Mouse (Mus musculus): ENCODE results near the gene Ube2j2. TPM values are rescaled to one million over a fixed set of nuclear protein-coding genes. Genes with fewer than 3 reads are reported as not detected.

Gene Ube2j2
- polyA plus RNA-seq, 2 experiments, result 36.9 to 62.3 TPM

- H3K27me3 ChIP-seq (ENCODE audit: control insufficient read depth, insufficient read depth, low read length), result no peaks in the 10 kb centered on the region
- TF ChIP-seq CTCF (IDR thresholded peaks at IDR 0.05; ENCODE audit: low read depth), result peak; percentile 91
- no peak for TF ChIP-seq EP300 (IDR thresholded peaks at IDR 0.05; ENCODE audit: low read depth)
- peaks cover 13 to 21% of the 10 kb centered on the region in 2 experiments for H3K4me1 ChIP-seq (replicated peaks; ENCODE audit: control insufficient read depth in 2 of 2, insufficient read depth in 2 of 2, low read length in 1 of 2)
- WGBS (ENCODE audit: insufficient replicate concordance), result 6% methylated on average over 5 of the region's 5 CpGs
- no peak overlapping the region for H3K4me2 ChIP-seq (ENCODE audit: low read depth)
- no peak overlapping the region for H3K9ac ChIP-seq (replicated peaks)
- H3K36me3 ChIP-seq (replicated peaks; ENCODE audit: control insufficient read depth, insufficient read depth, low read depth), result peaks cover 31% of the 10 kb centered on the region
- no peaks in the 10 kb centered on the region for H3K9me3 ChIP-seq (ENCODE audit: control insufficient read depth, low read length)
- H3K27ac ChIP-seq, result no peak overlapping the region
- peak; percentile 61 to 69 (median 64) for DNase-seq (ENCODE audit: low read depth in 3 of 3, low spot score in 3 of 3)
- no peak overlapping the region for H3K4me3 ChIP-seq (ENCODE audit: insufficient read depth in 1 of 2, low read depth in 2 of 2, low read length in 2 of 2)
- no peak for ATAC-seq (ENCODE audit: insufficient read depth)
Measured at GRCm38 (mm10) chr4:155959275-155959674, 15.6 kb downstream of the Ube2j2 start.

GRCm38 (mm10) chr4:155962167-155962971 is 18.7 kb downstream of the Ube2j2 start, which contains the start of gene C1qtnf12:
TSS of gene C1qtnf12 (plus strand) at chr4:155962318.
- Histone ChIP-seq H3K4me2 (ENCODE audit: low read depth) (peak within 1 kb of the TSS; percentile 68), H3K4me3 (ENCODE audit: insufficient read depth in 1 of 2, low read depth in 2 of 2, low read length in 2 of 2) (peak within 1 kb of the TSS; percentile 54 to 68), H3K27me3 (ENCODE audit: control insufficient read depth, insufficient read depth, low read length) (no peaks in the 10 kb centered on the region), H3K9ac (replicated peaks) (peak within 1 kb of the TSS; percentile 81), H3K9me3 (ENCODE audit: control insufficient read depth, low read length) (no peaks in the 10 kb centered on the region), H3K36me3 (replicated peaks; ENCODE audit: control insufficient read depth, insufficient read depth, low read depth) (peaks cover 15% of the 10 kb centered on the region), H3K27ac (peak within 1 kb of the TSS; percentile 1), H3K4me1 (replicated peaks; ENCODE audit: control insufficient read depth in 2 of 2, insufficient read depth in 2 of 2, low read length in 1 of 2) (peaks cover 21 to 26% of the 10 kb centered on the region in 2 experiments)
- ATAC-seq (ENCODE audit: insufficient read depth) (peak; percentile 86), DNase-seq (ENCODE audit: low read depth in 3 of 3, low spot score in 3 of 3) (peak in 1 of 3 experiments; percentile 63)
- WGBS (ENCODE audit: insufficient replicate concordance), result under 1% methylated on average over 40 of the region's 42 CpGs
- no peak for TF ChIP-seq CTCF (IDR thresholded peaks at IDR 0.05; ENCODE audit: low read depth)
- TF ChIP-seq EP300 (IDR thresholded peaks at IDR 0.05; ENCODE audit: low read depth), result no peak

- no peaks in the 10 kb centered on the region for H3K9me3 ChIP-seq (ENCODE audit: control insufficient read depth, low read length)
- peaks cover 8% of the 10 kb centered on the region for H3K36me3 ChIP-seq (replicated peaks; ENCODE audit: control insufficient read depth, insufficient read depth, low read depth)
- H3K27ac ChIP-seq, result peak overlapping the region; percentile 0
- H3K4me1 ChIP-seq (replicated peaks; ENCODE audit: control insufficient read depth in 2 of 2, insufficient read depth in 2 of 2, low read length in 1 of 2), result peaks cover 21 to 29% of the 10 kb centered on the region in 2 experiments
- H3K27me3 ChIP-seq (ENCODE audit: control insufficient read depth, insufficient read depth, low read length), result no peaks in the 10 kb centered on the region
- TF ChIP-seq CTCF (IDR thresholded peaks at IDR 0.05; ENCODE audit: low read depth) (no peak), EP300 (IDR thresholded peaks at IDR 0.05; ENCODE audit: low read depth) (no peak)
- peak overlapping the region; percentile 68 for H3K4me2 ChIP-seq (ENCODE audit: low read depth)
- 36% methylated on average over 7 of the region's 7 CpGs for WGBS (ENCODE audit: insufficient replicate concordance)
- DNase-seq (ENCODE audit: low read depth in 3 of 3, low spot score in 3 of 3) (no peak), ATAC-seq (ENCODE audit: insufficient read depth) (peak; percentile 3)
- H3K4me3 ChIP-seq (ENCODE audit: insufficient read depth in 1 of 2, low read depth in 2 of 2, low read length in 2 of 2), result peak overlapping the region; percentile 54 to 68
- peak overlapping the region; percentile 81 for H3K9ac ChIP-seq (replicated peaks)
Measured at GRCm38 (mm10) chr4:155963106-155963505, 19.5 kb downstream of the Ube2j2 start.

GRCm38 (mm10) chr4:155964396-155964795 is 20.8 kb downstream of the Ube2j2 start:
- ATAC-seq (ENCODE audit: insufficient read depth) (no peak), DNase-seq (ENCODE audit: low read depth in 3 of 3, low spot score in 3 of 3) (no peak)
- peak overlapping the region in 1 of 2 experiments; percentile 54; a peak in 1 of 4 replicates for H3K4me3 ChIP-seq (ENCODE audit: insufficient read depth in 1 of 2, low read depth in 2 of 2, low read length in 2 of 2)
- H3K27me3 ChIP-seq (ENCODE audit: control insufficient read depth, insufficient read depth, low read length), result no peaks in the 10 kb centered on the region
- H3K9ac ChIP-seq (replicated peaks), result peak overlapping the region; percentile 81
- 78% methylated on average over 11 of the region's 11 CpGs for WGBS (ENCODE audit: insufficient replicate concordance)
- peaks cover 5% of the 10 kb centered on the region for H3K36me3 ChIP-seq (replicated peaks; ENCODE audit: control insufficient read depth, insufficient read depth, low read depth)
- peak overlapping the region; percentile 68; the same call in 1 of the 2 replicates for H3K4me2 ChIP-seq (ENCODE audit: low read depth)
- H3K27ac ChIP-seq, result no peak overlapping the region
- no peaks in the 10 kb centered on the region for H3K9me3 ChIP-seq (ENCODE audit: control insufficient read depth, low read length)
- H3K4me1 ChIP-seq (replicated peaks; ENCODE audit: control insufficient read depth in 2 of 2, insufficient read depth in 2 of 2, low read length in 1 of 2), result peaks cover 34 to 40% of the 10 kb centered on the region in 2 experiments
- TF ChIP-seq EP300 (IDR thresholded peaks at IDR 0.05; ENCODE audit: low read depth), result no peak
- TF ChIP-seq CTCF (IDR thresholded peaks at IDR 0.05; ENCODE audit: low read depth), result no peak

GRCm38 (mm10) chr4:155969043-155969653 is 25.5 kb downstream of the Ube2j2 start:
- 43% methylated on average over 13 of the region's 13 CpGs for WGBS (ENCODE audit: insufficient replicate concordance)
- Histone ChIP-seq H3K9me3 (ENCODE audit: control insufficient read depth, low read length) (no peaks in the 10 kb centered on the region), H3K27ac (peak overlapping the region; percentile 21), H3K36me3 (replicated peaks; ENCODE audit: control insufficient read depth, insufficient read depth, low read depth) (peaks cover 5% of the 10 kb centered on the region), H3K9ac (replicated peaks) (no peak overlapping the region; the same call in 1 of the 2 replicates), H3K4me1 (replicated peaks; ENCODE audit: control insufficient read depth in 2 of 2, insufficient read depth in 2 of 2, low read length in 1 of 2) (peaks cover 21 to 23% of the 10 kb centered on the region in 2 experiments), H3K27me3 (ENCODE audit: control insufficient read depth, insufficient read depth, low read length) (no peaks in the 10 kb centered on the region), H3K4me2 (ENCODE audit: low read depth) (peak overlapping the region; percentile 51), H3K4me3 (ENCODE audit: insufficient read depth in 1 of 2, low read depth in 2 of 2, low read length in 2 of 2) (no peak overlapping the region)
- DNase-seq (ENCODE audit: low read depth in 3 of 3, low spot score in 3 of 3) (no peak), ATAC-seq (ENCODE audit: insufficient read depth) (peak; percentile 82)
- TF ChIP-seq CTCF (IDR thresholded peaks at IDR 0.05; ENCODE audit: low read depth) (no peak), EP300 (IDR thresholded peaks at IDR 0.05; ENCODE audit: low read depth) (no peak)
